Mouse (Mus musculus): ENCODE data around the gene Cyb5r1. TPM values are rescaled to one million over a fixed set of nuclear protein-coding genes. Genes with fewer than 3 reads are reported as not detected.

Cyb5r1 gene
- total RNA-seq, 4 experiments from 2014 or later, result 79.7 to 98.2 (median 83.9) TPM

- DNase-seq (ENCODE audit: low spot score in 2 of 2), result no peak
Measured at GRCm38 (mm10) chr1:134458139-134458727, 52.9 kb downstream of the Cyb5r1 start.

- no peak for DNase-seq (ENCODE audit: low spot score in 2 of 2)
Measured at GRCm38 (mm10) chr1:134460294-134461284, 55.2 kb downstream of the Cyb5r1 start.

Other genes starting within 250 kb of the Cyb5r1 start
- 1 to 10 TPM in 3 of 4 experiments, under 1 TPM in 1; 0.24 to 2.7 (median 1.3) TPM for gene Chil1, start 223.4 kb upstream of the Cyb5r1 start, total RNA-seq (2022)
- 100 to 1,000 TPM; 239 to 486 (median 316) TPM for gene Mybph, start 212.1 kb upstream of the Cyb5r1 start, total RNA-seq (2022)
- gene Adora1, start 170.1 kb upstream of the Cyb5r1 start, total RNA-seq (2022), result under 1 TPM; 0.19 to 0.97 (median 0.69) TPM
- 10 to 100 TPM in 3 of 4 experiments, 1 to 10 TPM in 1; 7.6 to 16.5 (median 15.4) TPM for gene Myog, start 115.6 kb upstream of the Cyb5r1 start, total RNA-seq (2022)
- gene Ppfia4, start 72.6 kb upstream of the Cyb5r1 start, total RNA-seq (2022), result under 1 TPM; 0.21 to 0.65 (median 0.55) TPM
- gene Tmem183a, start 43.6 kb upstream of the Cyb5r1 start, total RNA-seq (2022), result 10 to 100 TPM in 3 of 4 experiments, 1 to 10 TPM in 1; 8.5 to 13.5 (median 11.1) TPM
- gene 4933406M09Rik, start 19.6 kb upstream of the Cyb5r1 start, total RNA-seq (2022), result not detected
- gene Adipor1, start 9.8 kb downstream of the Cyb5r1 start, total RNA-seq (2022), result 100 to 1,000 TPM; 196 to 235 (median 208) TPM
- 10 to 100 TPM; 19.0 to 22.2 (median 19.5) TPM for gene Klhl12, start 50.0 kb downstream of the Cyb5r1 start, total RNA-seq (2022)
- 1 to 10 TPM; 4.3 to 6.8 (median 5.6) TPM for gene Rabif, start 89.1 kb downstream of the Cyb5r1 start, total RNA-seq (2022)
- not detected for gene Mgat4e, start 144.1 kb downstream of the Cyb5r1 start, total RNA-seq (2022)
- 1 to 10 TPM; 8.4 to 9.8 (median 9.5) TPM for gene Kdm5b, start 154.6 kb downstream of the Cyb5r1 start, total RNA-seq (2022)
- gene Syt2, start 241.1 kb downstream of the Cyb5r1 start, total RNA-seq (2022), result under 1 TPM in 1 of 4 experiments, not detected in 3; 0.02 TPM